Mouse (Mus musculus): Measurements from ENCODE around the gene Frat1. TPM values are rescaled to one million over a fixed set of nuclear protein-coding genes. Genes with fewer than 3 reads are reported as not detected.

The Frat1 gene
- polyA plus RNA-seq (2011; ENCODE audit: insufficient read depth, insufficient read length, low replicate concordance, missing spikeins), result 6.4 and 12.0 TPM in 2 replicates

GRCm38 (mm10) chr19:41829381-41830105 lies at the start of gene Frat1:
Gene Frat1 (plus strand): TSS chr19:41829970.
- H3K27ac ChIP-seq (ENCODE audit: control insufficient read depth, insufficient read depth, low read depth, low read length, poor library complexity), result peak within 1 kb of the TSS; percentile 98
- H3K4me1 ChIP-seq (ENCODE audit: control insufficient read depth, insufficient read depth, low read length), result no peaks in the 10 kb centered on the region; the same call in none of the 2 replicates
- peak within 1 kb of the TSS; percentile 88 for H3K4me3 ChIP-seq (replicated peaks; ENCODE audit: control insufficient read depth, low read depth, low read length)
- TF ChIP-seq POLR2A (IDR thresholded peaks at IDR 0.05; ENCODE audit: borderline replicate concordance, control insufficient read depth, low read depth, low read length) (no peak), CTCF (IDR thresholded peaks at IDR 0.05; ENCODE audit: control insufficient read depth, insufficient read depth, low read length) (no peak)
- 1% methylated on average over 32 of the region's 39 CpGs for WGBS

- 86% methylated on average over 1 of the region's 1 CpGs for WGBS
- H3K27ac ChIP-seq (ENCODE audit: control insufficient read depth, insufficient read depth, low read depth, low read length, poor library complexity), result no peak overlapping the region
- no peaks in the 10 kb centered on the region for H3K4me1 ChIP-seq (ENCODE audit: control insufficient read depth, insufficient read depth, low read length)
- TF ChIP-seq POLR2A (IDR thresholded peaks at IDR 0.05; ENCODE audit: borderline replicate concordance, control insufficient read depth, low read depth, low read length) (no peak), CTCF (IDR thresholded peaks at IDR 0.05; ENCODE audit: control insufficient read depth, insufficient read depth, low read length) (no peak)
- no peak overlapping the region for H3K4me3 ChIP-seq (replicated peaks; ENCODE audit: control insufficient read depth, low read depth, low read length)
Measured at GRCm38 (mm10) chr19:41786896-41787295, 42.9 kb upstream of the Frat1 start.

GRCm38 (mm10) chr19:41789110-41789961 lies 40.4 kb upstream of the Frat1 start:
- H3K4me3 ChIP-seq (replicated peaks; ENCODE audit: control insufficient read depth, low read depth, low read length), result no peak overlapping the region
- no peak overlapping the region for H3K27ac ChIP-seq (ENCODE audit: control insufficient read depth, insufficient read depth, low read depth, low read length, poor library complexity)
- TF ChIP-seq CTCF (IDR thresholded peaks at IDR 0.05; ENCODE audit: control insufficient read depth, insufficient read depth, low read length) (no peak), POLR2A (IDR thresholded peaks at IDR 0.05; ENCODE audit: borderline replicate concordance, control insufficient read depth, low read depth, low read length) (no peak)
- peaks cover 1% of the 10 kb centered on the region; the same call in 1 of the 2 replicates for H3K4me1 ChIP-seq (ENCODE audit: control insufficient read depth, insufficient read depth, low read length)
- WGBS, result 60% methylated on average over 10 of the region's 10 CpGs

GRCm38 (mm10) chr19:41791384-41791783 lies 38.4 kb upstream of the Frat1 start:
- TF ChIP-seq CTCF (IDR thresholded peaks at IDR 0.05; ENCODE audit: control insufficient read depth, insufficient read depth, low read length), result peak; percentile 59
- TF ChIP-seq POLR2A (IDR thresholded peaks at IDR 0.05; ENCODE audit: borderline replicate concordance, control insufficient read depth, low read depth, low read length), result no peak
- Histone ChIP-seq H3K27ac (ENCODE audit: control insufficient read depth, insufficient read depth, low read depth, low read length, poor library complexity) (no peak overlapping the region), H3K4me1 (ENCODE audit: control insufficient read depth, insufficient read depth, low read length) (peaks cover 1% of the 10 kb centered on the region; the same call in 1 of the 2 replicates), H3K4me3 (replicated peaks; ENCODE audit: control insufficient read depth, low read depth, low read length) (no peak overlapping the region)
- WGBS, result 95% methylated on average over 2 of the region's 2 CpGs

GRCm38 (mm10) chr19:41792934-41793486 lies 36.8 kb upstream of the Frat1 start:
- 54% methylated on average over 1 of the region's 1 CpGs for WGBS
- peaks cover 3% of the 10 kb centered on the region; the same call in 1 of the 2 replicates for H3K4me1 ChIP-seq (ENCODE audit: control insufficient read depth, insufficient read depth, low read length)
- no peak overlapping the region for H3K4me3 ChIP-seq (replicated peaks; ENCODE audit: control insufficient read depth, low read depth, low read length)
- TF ChIP-seq POLR2A (IDR thresholded peaks at IDR 0.05; ENCODE audit: borderline replicate concordance, control insufficient read depth, low read depth, low read length), result no peak
- no peak for TF ChIP-seq CTCF (IDR thresholded peaks at IDR 0.05; ENCODE audit: control insufficient read depth, insufficient read depth, low read length)
- no peak overlapping the region for H3K27ac ChIP-seq (ENCODE audit: control insufficient read depth, insufficient read depth, low read depth, low read length, poor library complexity)

GRCm38 (mm10) chr19:41794017-41794416 lies 35.8 kb upstream of the Frat1 start:
- peaks cover 3% of the 10 kb centered on the region; the same call in 1 of the 2 replicates for H3K4me1 ChIP-seq (ENCODE audit: control insufficient read depth, insufficient read depth, low read length)
- H3K27ac ChIP-seq (ENCODE audit: control insufficient read depth, insufficient read depth, low read depth, low read length, poor library complexity), result no peak overlapping the region
- no peak overlapping the region for H3K4me3 ChIP-seq (replicated peaks; ENCODE audit: control insufficient read depth, low read depth, low read length)
- TF ChIP-seq POLR2A (IDR thresholded peaks at IDR 0.05; ENCODE audit: borderline replicate concordance, control insufficient read depth, low read depth, low read length) (no peak), CTCF (IDR thresholded peaks at IDR 0.05; ENCODE audit: control insufficient read depth, insufficient read depth, low read length) (no peak)

GRCm38 (mm10) chr19:41794901-41795300 lies 34.9 kb upstream of the Frat1 start:
- Histone ChIP-seq H3K4me3 (replicated peaks; ENCODE audit: control insufficient read depth, low read depth, low read length) (no peak overlapping the region), H3K27ac (ENCODE audit: control insufficient read depth, insufficient read depth, low read depth, low read length, poor library complexity) (no peak overlapping the region), H3K4me1 (ENCODE audit: control insufficient read depth, insufficient read depth, low read length) (peaks cover 4% of the 10 kb centered on the region; the same call in 1 of the 2 replicates)
- WGBS, result 84% methylated on average over 6 of the region's 6 CpGs
- no peak for TF ChIP-seq POLR2A (IDR thresholded peaks at IDR 0.05; ENCODE audit: borderline replicate concordance, control insufficient read depth, low read depth, low read length)
